Mouse (Mus musculus) lung, embryonic 14.5 days (tissue): ENCODE data around the gene Nfia. TPM values are rescaled to one million over a fixed set of nuclear protein-coding genes. Genes with fewer than 3 reads are reported as not detected.

Source experiments
- ATAC-seq: fragments of 200-750 bp; cut with Nextera tagmentation; 2 replicates; pipeline ENCODE4 v1.8.0; 2017; ENCODE audit warnings: mild to moderate bottlenecking, moderate TSS enrichment, moderate library complexity; ENCODE audit not compliant: insufficient read depth
- DNase-seq: peaks from one replicate; pipeline ENCODE4 v3.0.0-alpha.2; 2015
- H3K27ac ChIP-seq: fragments of 300-500 bp; sonication (generic); 2 replicates; pipeline ENCODE4 v1.5.1; 2014; ENCODE audit warnings: low read depth, mild to moderate bottlenecking, moderate library complexity
- H3K27me3 ChIP-seq: fragments of 300-500 bp; sonication (generic); 2 replicates; pipeline ENCODE4 v1.6.1; 2014; ENCODE audit warnings: low read length, control low read depth; ENCODE audit not compliant: insufficient read depth
- H3K36me3 ChIP-seq: fragments of 300-500 bp; sonication (generic); 2 replicates; pipeline ENCODE4 v1.6.1; 2014; ENCODE audit warnings: control low read depth; ENCODE audit not compliant: insufficient read depth
- H3K4me1 ChIP-seq: fragments of 300-500 bp; sonication (generic); 2 replicates; pipeline ENCODE4 v1.6.1; 2014; ENCODE audit warnings: antibody characterized with exemption, control low read depth; ENCODE audit not compliant: insufficient read depth
- H3K4me2 ChIP-seq: fragments of 300-500 bp; sonication (generic); 2 replicates; pipeline ENCODE4 v1.6.1; 2014; ENCODE audit warnings: mild to moderate bottlenecking
- H3K4me3 ChIP-seq: fragments of 300-500 bp; sonication (generic); 2 replicates; pipeline ENCODE4 v1.5.1; 2014; ENCODE audit warnings: low read depth, low read length
- H3K9ac ChIP-seq: fragments of 300-500 bp; sonication (generic); 2 replicates; pipeline ENCODE4 v1.6.1; 2014
- H3K9me3 ChIP-seq: fragments of 300-500 bp; sonication (generic); 2 replicates; pipeline ENCODE4 v1.6.1; 2016; ENCODE audit warnings: low read depth, low read length, control low read depth
- CTCF ChIP-seq: IDR thresholded peaks from 2 replicates; pipeline ENCODE4 v1.5.1; 2016; ENCODE audit warnings: antibody characterized with exemption, low read depth
- WGBS: fragments of 180-500 bp; shearing (Covaris S2); extraction: QIAGEN DNeasy Blood & Tissue Kit; methylation state at CpG from one replicate; pipeline ENCODE4 v1.1.7; 2014; 5-methylcytosine and 5-hydroxymethylcytosine counted together
- polyA plus RNA-seq: library from polyadenylated mRNA; unstranded; fragments of >200 nt; fragmentation: Nextera tagmentation; extraction: Ambion mirVana; gene quantifications from 2 replicates; pipeline ENCODE4 v1.2.1, GENCODE M21; 2014

The Nfia gene
- polyA plus RNA-seq, 1 experiment from 2014 or later: 48.2 TPM

GRCm38 (mm10) chr4:98091901-98092472 is 319.5 kb downstream of the Nfia start:
- no peak for TF ChIP-seq CTCF
- Histone ChIP-seq H3K27me3 (no peaks in the 10 kb centered on the region), H3K4me1 (peaks cover 25% of the 10 kb centered on the region), H3K4me3 (no peak overlapping the region), H3K4me2 (no peak overlapping the region), H3K9me3 (no peaks in the 10 kb centered on the region), H3K36me3 (0 out of 2 replicates have a peak, but pooled peaks cover 1% of the 10 kb centered on the region), H3K27ac (peak overlapping the region; percentile 63; the same call in 1 of the 2 replicates), H3K9ac (no peak overlapping the region)
- ATAC-seq: peak; percentile 22; the same call in 1 of the 2 replicates
- no peak for DNase-seq
- 64% methylated on average over 5 of the region's 5 CpGs for WGBS

- no peaks in the 10 kb centered on the region for H3K27me3 ChIP-seq
- H3K9me3 ChIP-seq: no peaks in the 10 kb centered on the region
- 26% methylated on average over 19 of the region's 19 CpGs for WGBS
- no peak overlapping the region for H3K4me3 ChIP-seq
- no peak for DNase-seq
- H3K36me3 ChIP-seq: no peaks in the 10 kb centered on the region
- H3K4me2 ChIP-seq: no peak overlapping the region
- ATAC-seq: no peak
- peaks cover 25% of the 10 kb centered on the region for H3K4me1 ChIP-seq
- no peak overlapping the region for H3K27ac ChIP-seq
- no peak for TF ChIP-seq CTCF
- no peak overlapping the region for H3K9ac ChIP-seq
Measured at GRCm38 (mm10) chr4:98094112-98094805, 321.7 kb downstream of the Nfia start.

GRCm38 (mm10) chr4:98095060-98095459 is 322.5 kb downstream of the Nfia start:
- Histone ChIP-seq H3K4me1 (peaks cover 21% of the 10 kb centered on the region), H3K4me3 (no peak overlapping the region), H3K9ac (no peak overlapping the region), H3K27me3 (no peaks in the 10 kb centered on the region), H3K9me3 (no peaks in the 10 kb centered on the region), H3K27ac (no peak overlapping the region), H3K36me3 (no peaks in the 10 kb centered on the region), H3K4me2 (no peak overlapping the region)
- WGBS: 67% methylated on average over 2 of the region's 2 CpGs
- no peak for TF ChIP-seq CTCF
- no peak for ATAC-seq
- DNase-seq: no peak

- Histone ChIP-seq H3K4me1 (peaks cover 9% of the 10 kb centered on the region; the same call in 1 of the 2 replicates), H3K9me3 (no peaks in the 10 kb centered on the region), H3K36me3 (no peaks in the 10 kb centered on the region), H3K9ac (no peak overlapping the region), H3K27me3 (no peaks in the 10 kb centered on the region), H3K27ac (peak overlapping the region; percentile 16; the same call in 1 of the 2 replicates), H3K4me2 (no peak overlapping the region), H3K4me3 (no peak overlapping the region)
- TF ChIP-seq CTCF: no peak
- no peak for DNase-seq
- WGBS: 71% methylated on average over 4 of the region's 4 CpGs
- peak; percentile 32; the same call in 1 of the 2 replicates for ATAC-seq
Measured at GRCm38 (mm10) chr4:98097013-98097566, 324.6 kb downstream of the Nfia start.

- peaks cover 2% of the 10 kb centered on the region; the same call in 1 of the 2 replicates for H3K4me1 ChIP-seq
Measured at GRCm38 (mm10) chr4:98098663-98099062, 326.1 kb downstream of the Nfia start.

GRCm38 (mm10) chr4:98099433-98099832 is 326.9 kb downstream of the Nfia start:
- 68% methylated on average over 5 of the region's 5 CpGs for WGBS
- Histone ChIP-seq H3K27me3 (no peaks in the 10 kb centered on the region), H3K27ac (no peak overlapping the region), H3K36me3 (no peaks in the 10 kb centered on the region; the same call in 1 of the 2 replicates), H3K4me2 (no peak overlapping the region), H3K9me3 (no peaks in the 10 kb centered on the region), H3K9ac (no peak overlapping the region), H3K4me1 (peaks cover 2% of the 10 kb centered on the region; the same call in 1 of the 2 replicates), H3K4me3 (no peak overlapping the region)
- no peak for TF ChIP-seq CTCF
- no peak for DNase-seq
- no peak for ATAC-seq

More at GRCm38 (mm10) chr4:98098663-98099062, 326.1 kb downstream of the Nfia start:
- Histone ChIP-seq H3K9me3 (no peaks in the 10 kb centered on the region), H3K27ac (no peak overlapping the region), H3K27me3 (no peaks in the 10 kb centered on the region), H3K9ac (no peak overlapping the region), H3K4me2 (no peak overlapping the region), H3K36me3 (no peaks in the 10 kb centered on the region), H3K4me3 (no peak overlapping the region)
- TF ChIP-seq CTCF: no peak
- DNase-seq (no peak), ATAC-seq (no peak)
- WGBS: 30% methylated on average over 1 of the region's 1 CpGs
